ENCODE assay signal across 27 mouse cellular contexts in the genomic region with DNA sequence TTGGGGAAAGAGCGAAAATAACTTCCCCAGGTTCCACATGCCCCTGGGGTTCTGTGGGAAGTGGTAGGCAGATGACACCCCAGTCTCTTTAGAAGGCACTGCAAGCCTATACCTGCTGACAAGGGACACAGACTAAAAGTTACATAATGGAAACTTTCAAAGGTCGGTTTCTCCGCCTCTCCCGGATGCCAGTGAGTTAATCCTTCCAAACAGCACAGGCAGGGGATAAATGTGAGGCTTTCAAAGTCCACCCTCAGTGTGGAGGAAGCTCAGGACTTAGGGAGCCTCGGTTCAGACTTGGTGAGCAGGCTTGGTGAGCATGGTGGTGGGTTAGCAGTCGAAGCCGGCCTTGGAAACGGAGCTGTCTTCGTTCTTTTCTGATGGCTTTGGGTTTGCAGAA. TPM values are rescaled to one million over a fixed set of nuclear protein-coding genes. Genes with fewer than 3 reads are reported as not detected.
A peak's percentile ranks its signal among the peaks of the same experiment; 100 is the strongest.
DNase-seq lines count a peak whose midpoint lies in the region; ATAC-seq lines count a peak whose summit lies in the region.
"Had no signal": no experiment of that assay in that cellular context is flagged by ENCODE, and none has a peak within 500 bp of the region (broad histone marks: within the 10 kb centered on the region; RNA-seq: fewer than 3 reads in every experiment).

No protein-coding gene starts in this region.

- no peaks in the 10 kb centered on the region for H3K9me3 ChIP-seq in kidney, embryonic 16.5 days (ENCODE audit: low read length)
- H3K9me3 ChIP-seq: heart, embryonic 15.5 days; limb, embryonic 13.5 days; lung, embryonic 15.5 days had no signal

- H3K4me1 ChIP-seq in kidney, embryonic 16.5 days (ENCODE audit: insufficient read depth, low read length), result peaks cover 6% of the 10 kb centered on the region
- H3K4me1 ChIP-seq: lung, embryonic 15.5 days had no signal

- no peak overlapping the region for H3K27ac ChIP-seq in kidney, embryonic 16.5 days (ENCODE audit: low read length)
- H3K27ac ChIP-seq: heart, embryonic 15.5 days; limb, embryonic 13.5 days; lung, embryonic 15.5 days had no signal

- no peaks in the 10 kb centered on the region for H3K36me3 ChIP-seq in kidney, embryonic 16.5 days (ENCODE audit: insufficient read depth, low read length)
- H3K36me3 ChIP-seq: G1E; heart, embryonic 15.5 days; limb, embryonic 13.5 days; lung, embryonic 15.5 days had no signal

- H3K9ac ChIP-seq in kidney, embryonic 16.5 days (replicated peaks; ENCODE audit: low read length), result no peak overlapping the region
- H3K9ac ChIP-seq: heart, embryonic 15.5 days; limb, embryonic 13.5 days; lung, embryonic 15.5 days had no signal

- H3K4me2 ChIP-seq in kidney, embryonic 16.5 days (replicated peaks; ENCODE audit: low read depth, low read length), result no peak overlapping the region
- H3K4me2 ChIP-seq: heart, embryonic 15.5 days; limb, embryonic 13.5 days; liver, embryonic 11.5 days; lung, embryonic 15.5 days; midbrain, embryonic 11.5 days had no signal

- no peak overlapping the region for H3K4me3 ChIP-seq in kidney, embryonic 16.5 days (ENCODE audit: low read length)
- H3K4me3 ChIP-seq: erythroblast, embryonic 14.5 days; heart, embryonic 15.5 days; limb, embryonic 13.5 days; lung, embryonic 15.5 days had no signal

- ATAC-seq in kidney, embryonic 16.5 days (ENCODE audit: low FRiP score, low TSS enrichment), result no peak
- ATAC-seq: forebrain, embryonic 16.5 days; hindbrain, embryonic 16.5 days; midbrain, embryonic 16.5 days had no signal

- peak; percentile 25 for DNase-seq in cerebellum, adult 9-11 months
- DNase-seq in cerebellum, adult 11-12 months, result no peak
- DNase-seq in kidney, adult 18-20 months, result peak; percentile 58
- DNase-seq in kidney, postnatal 14 days, result peak; percentile 56
- DNase-seq in layer of hippocampus, adult 8-10 months (ENCODE audit: low spot score in 2 of 2), result no peak
- DNase-seq in right cerebral cortex, postnatal 10 days (ENCODE audit: low spot score in 2 of 2), result no peak
- DNase-seq: adrenal gland, postnatal 25 days; spleen, adult 18-20 months; thymus, postnatal 14 days had no signal

- WGBS in kidney, embryonic 16.5 days, result 58% methylated on average over 9 of the region's 9 CpGs

- H3K27me3 ChIP-seq in kidney, embryonic 16.5 days (ENCODE audit: insufficient read depth, low read length), result peaks cover 29% of the 10 kb centered on the region

RNA-seq across cellular contexts. Expression of gene Tunar, which starts 7.9 kb away (rescaled TPM):
- polyA plus RNA-seq in kidney, embryonic 16.5 days (2015; fragmentation: Nextera tagmentation; extraction: Ambion mirVana), result 0.05 TPM in 1 of 2 replicates, not detected in the other
- total RNA-seq in layer of hippocampus, adult 8-10 months (2022), result 10 to 100 TPM; 13.1 to 15.3 (median 14.0) TPM
- total RNA-seq: gastrocnemius, adult 8-10 months; gastrocnemius, postnatal 4 days; heart, postnatal 25 days; megakaryocyte, adult 5-6 weeks; neutrophil, adult 5-6 weeks had no signal
- polyA plus RNA-seq: erythroblast, embryonic 14.5 days; G1E; heart, embryonic 15.5 days; liver, embryonic 16.5 days; urinary bladder, adult 2 months had no signal

Comparison
In these comparisons a context has a peak if more than half of its experiments do, and no peak if none do; other contexts are left out.
1. DNase-seq: peak in cerebellum, adult 9-11 months (single experiment), kidney, adult 18-20 months (single experiment) and kidney, postnatal 14 days (single experiment); none in cerebellum, adult 11-12 months (single experiment), layer of hippocampus, adult 8-10 months (0 of 2) and right cerebral cortex, postnatal 10 days (0 of 2).